Mouse (Mus musculus) brown adipose tissue, adult 24 weeks (tissue): ENCODE data around the gene Shc4. TPM values are rescaled to one million over a fixed set of nuclear protein-coding genes. Genes with fewer than 3 reads are reported as not detected.

ENCODE experiments used
- H3K27ac ChIP-seq: fragments of 200-500 bp; replicated peaks from 2 replicates; pipeline ENCODE4 v1.5.1; 2012; ENCODE audit warnings: low read depth, mild to moderate bottlenecking, low read length
- H3K4me1 ChIP-seq: fragments of 200-500 bp; 2 replicates; pipeline ENCODE4 v1.6.1; 2012; ENCODE audit warnings: low read length, mixed read lengths; ENCODE audit not compliant: control insufficient read depth, insufficient read depth, insufficient read length
- H3K4me3 ChIP-seq: fragments of 200-500 bp; 2 replicates; pipeline ENCODE4 v1.5.1; 2012; ENCODE audit warnings: low read depth, mild to moderate bottlenecking, low read length, moderate library complexity; ENCODE audit not compliant: insufficient read depth
- polyA plus RNA-seq: library from polyadenylated mRNA; stranded (reverse); fragments of >200 nt; gene quantifications from 2 replicates; pipeline ENCODE4 v1.2.4, GENCODE M21; 2012; ENCODE audit not compliant: missing spikeins, insufficient read depth, insufficient read length

Gene Shc4
- polyA plus RNA-seq, 1 experiment, result not detected

GRCm38 (mm10) chr2:125666668-125667067 lies 57.3 kb downstream of the Shc4 start:
- no peak overlapping the region for H3K4me3 ChIP-seq
- H3K4me1 ChIP-seq, result no peaks in the 10 kb centered on the region
- no peak overlapping the region for H3K27ac ChIP-seq

- no peak overlapping the region for H3K4me3 ChIP-seq
- no peak overlapping the region for H3K27ac ChIP-seq
- no peaks in the 10 kb centered on the region for H3K4me1 ChIP-seq
These were observed 58.0 kb downstream of the Shc4 start for GRCm38 (mm10) chr2:125665909-125666308.

- Histone ChIP-seq H3K4me3 (no peak overlapping the region), H3K4me1 (no peaks in the 10 kb centered on the region), H3K27ac (no peak overlapping the region)
These were observed 58.7 kb downstream of the Shc4 start for GRCm38 (mm10) chr2:125665213-125665612.

GRCm38 (mm10) chr2:125662517-125662916 lies 61.4 kb downstream of the Shc4 start:
- Histone ChIP-seq H3K4me3 (no peak overlapping the region), H3K4me1 (no peaks in the 10 kb centered on the region), H3K27ac (no peak overlapping the region)

- Histone ChIP-seq H3K4me3 (no peak overlapping the region), H3K4me1 (no peaks in the 10 kb centered on the region), H3K27ac (no peak overlapping the region)
These were observed 62.8 kb downstream of the Shc4 start for GRCm38 (mm10) chr2:125661156-125661555.

GRCm38 (mm10) chr2:125660537-125661130 lies 63.3 kb downstream of the Shc4 start:
- H3K27ac ChIP-seq, result no peak overlapping the region
- H3K4me1 ChIP-seq, result no peaks in the 10 kb centered on the region
- H3K4me3 ChIP-seq, result no peak overlapping the region

GRCm38 (mm10) chr2:125659823-125660536 lies 64.0 kb downstream of the Shc4 start:
- H3K4me3 ChIP-seq, result no peak overlapping the region
- H3K27ac ChIP-seq, result no peak overlapping the region
- H3K4me1 ChIP-seq, result no peaks in the 10 kb centered on the region

- Histone ChIP-seq H3K4me3 (no peak overlapping the region), H3K27ac (no peak overlapping the region), H3K4me1 (no peaks in the 10 kb centered on the region)
These were observed 68.6 kb downstream of the Shc4 start for GRCm38 (mm10) chr2:125655391-125655790.

GRCm38 (mm10) chr2:125653286-125653685 lies 70.7 kb downstream of the Shc4 start:
- Histone ChIP-seq H3K4me3 (no peak overlapping the region), H3K27ac (no peak overlapping the region), H3K4me1 (no peaks in the 10 kb centered on the region)

GRCm38 (mm10) chr2:125651563-125651962 lies 72.4 kb downstream of the Shc4 start:
- H3K27ac ChIP-seq, result no peak overlapping the region
- no peak overlapping the region for H3K4me3 ChIP-seq

GRCm38 (mm10) chr2:125650742-125651352 lies 73.1 kb downstream of the Shc4 start:
- Histone ChIP-seq H3K4me1 (no peaks in the 10 kb centered on the region), H3K4me3 (no peak overlapping the region), H3K27ac (no peak overlapping the region)

More at GRCm38 (mm10) chr2:125651563-125651962, 72.4 kb downstream of the Shc4 start:
- H3K4me1 ChIP-seq, result no peaks in the 10 kb centered on the region

- Histone ChIP-seq H3K4me3 (no peak overlapping the region), H3K4me1 (no peaks in the 10 kb centered on the region), H3K27ac (no peak overlapping the region)
These were observed 73.9 kb downstream of the Shc4 start for GRCm38 (mm10) chr2:125650038-125650437.

GRCm38 (mm10) chr2:125644912-125645311 lies 79.0 kb downstream of the Shc4 start:
- Histone ChIP-seq H3K27ac (no peak overlapping the region), H3K4me3 (no peak overlapping the region), H3K4me1 (no peaks in the 10 kb centered on the region)

- Histone ChIP-seq H3K4me3 (no peak overlapping the region), H3K4me1 (peaks cover 3% of the 10 kb centered on the region; the same call in 1 of the 2 replicates), H3K27ac (no peak overlapping the region)
These were observed 86.6 kb downstream of the Shc4 start for GRCm38 (mm10) chr2:125637331-125637730.

- Histone ChIP-seq H3K4me3 (no peak overlapping the region), H3K4me1 (no peaks in the 10 kb centered on the region), H3K27ac (no peak overlapping the region)
These were observed 93.9 kb downstream of the Shc4 start for GRCm38 (mm10) chr2:125630010-125630409.

- H3K27ac ChIP-seq, result no peak overlapping the region
- no peak overlapping the region for H3K4me3 ChIP-seq
- H3K4me1 ChIP-seq, result no peaks in the 10 kb centered on the region
These were observed 95.5 kb downstream of the Shc4 start for GRCm38 (mm10) chr2:125628487-125628886.
